Mouse (Mus musculus) MEL (cell line): ENCODE results near the gene Ezh2.

Experiments
- CTCF ChIP-seq, 3 experiments: IDR thresholded peaks in 2 of 3; conservative IDR thresholded peaks in 1 of 3; 2 replicates each; pipeline ENCODE4 v1.5.1; 2011 to 2012; ENCODE audit warnings: low read length in 3 of 3, low read depth in 2 of 3, mild to moderate bottlenecking in 2 of 3, improper control_type of control experiment in 1 of 3, inconsistent platforms in 1 of 3, mixed read lengths in 1 of 3, moderate library complexity in 1 of 3; ENCODE audit not compliant: control insufficient read depth in 1 of 3, insufficient read depth in 1 of 3, poor library complexity in 1 of 3, severe bottlenecking in 1 of 3
- RAD21 ChIP-seq: IDR thresholded peaks from 2 replicates; pipeline ENCODE4 v1.6.1; 2011; ENCODE audit warnings: mild to moderate bottlenecking, low read depth, low read length, improper control_type of control experiment
- TAL1 ChIP-seq: IDR thresholded peaks from 2 replicates; pipeline ENCODE4 v1.6.1; 2012; ENCODE audit warnings: mild to moderate bottlenecking, inconsistent platforms, low read length, moderate library complexity, mixed read lengths

DNA sequence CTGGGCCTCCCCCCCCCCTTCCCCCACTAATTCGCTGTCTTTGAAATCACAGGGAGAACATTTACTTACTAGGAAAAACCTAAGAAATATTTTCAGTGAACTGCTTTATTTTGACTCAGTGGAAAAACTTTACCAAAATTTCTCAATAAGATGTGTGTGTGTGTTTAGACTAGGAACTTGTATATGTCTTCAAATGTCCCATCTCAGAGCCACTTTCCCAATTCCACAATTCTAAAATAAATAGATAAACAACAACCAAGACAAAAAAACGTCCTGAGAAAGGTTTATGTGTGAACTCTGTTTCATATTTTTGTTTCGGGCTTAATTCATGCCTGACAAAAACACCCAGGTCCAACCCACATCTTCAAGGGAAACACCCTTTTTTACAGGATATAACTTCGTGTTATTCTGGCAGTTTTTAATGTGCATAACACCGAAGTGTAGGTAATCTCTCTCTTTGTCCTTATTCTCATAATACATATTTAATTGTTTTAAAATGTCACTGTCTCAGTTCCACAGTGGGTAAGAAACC lies 40.9 kb upstream of the Ezh2 start:
- no peak for TF ChIP-seq RAD21
- TF ChIP-seq CTCF (IDR thresholded peaks at IDR 0.05 in 2 of 3, conservative IDR thresholded peaks at IDR 0.05 in 1 of 3; ENCODE audit: control insufficient read depth in 1 of 3, insufficient read depth in 1 of 3, low read depth in 2 of 3, low read length in 3 of 3, poor library complexity in 1 of 3, severe bottlenecking in 1 of 3): no peak
- no peak for TF ChIP-seq TAL1
